Mouse (Mus musculus) heart, embryonic 16.5 days (tissue): ENCODE data around the gene Nacc1. TPM values are rescaled to one million over a fixed set of nuclear protein-coding genes. Genes with fewer than 3 reads are reported as not detected.

Source experiments
- ATAC-seq: fragments of 200-750 bp; cut with Nextera tagmentation; replicated peaks from 2 replicates; pipeline ENCODE4 v1.8.0; 2017; ENCODE audit warnings: moderate number of reproducible peaks; ENCODE audit not compliant: insufficient read depth, low FRiP score; ENCODE audit errors: extremely low read depth
- H3K27ac ChIP-seq: fragments of 300-500 bp; sonication (generic); 2 replicates; pipeline ENCODE4 v1.5.1; 2014; ENCODE audit warnings: mild to moderate bottlenecking, low read length, control low read depth, moderate library complexity
- H3K27me3 ChIP-seq: fragments of 300-500 bp; sonication (generic); 2 replicates; pipeline ENCODE4 v1.6.1; 2014; ENCODE audit warnings: low read length, mixed read lengths; ENCODE audit not compliant: control insufficient read depth, insufficient read depth
- H3K36me3 ChIP-seq: fragments of 300-500 bp; sonication (generic); 2 replicates; pipeline ENCODE4 v1.6.1; 2014; ENCODE audit not compliant: control insufficient read depth, insufficient read depth
- H3K4me1 ChIP-seq: fragments of 300-500 bp; sonication (generic); 2 replicates; pipeline ENCODE4 v1.6.1; 2014; ENCODE audit warnings: low read length, mixed read lengths; ENCODE audit not compliant: control insufficient read depth, insufficient read depth
- H3K4me2 ChIP-seq: fragments of 300-500 bp; sonication (generic); 2 replicates; pipeline ENCODE4 v1.6.1; 2014; ENCODE audit warnings: low read depth, mild to moderate bottlenecking, control low read depth, low read length
- H3K4me3 ChIP-seq: fragments of 300-500 bp; sonication (generic); 2 replicates; pipeline ENCODE4 v1.5.1; 2014; ENCODE audit warnings: mild to moderate bottlenecking, control low read depth, low read length
- H3K9ac ChIP-seq: fragments of 300-500 bp; sonication (generic); 2 replicates; pipeline ENCODE4 v1.6.1; 2014; ENCODE audit warnings: low read length, control low read depth
- H3K9me3 ChIP-seq: fragments of 300-500 bp; sonication (generic); replicated peaks from 2 replicates; pipeline ENCODE4 v1.6.1; 2016; ENCODE audit warnings: low read length; ENCODE audit not compliant: control insufficient read depth
- WGBS: fragments of 180-500 bp; shearing (Covaris S2); extraction: QIAGEN DNeasy Blood & Tissue Kit; methylation state at CpG from one replicate; pipeline ENCODE4 v1.1.7; 2014; 5-methylcytosine and 5-hydroxymethylcytosine counted together
- polyA plus RNA-seq: library from polyadenylated mRNA; unstranded; fragments of >200 nt; fragmentation: Nextera tagmentation; extraction: Ambion mirVana; gene quantifications from 2 replicates; pipeline ENCODE4 v1.2.1, GENCODE M21; 2015

Nacc1 gene
- polyA plus RNA-seq, 1 experiment from 2014 or later, result 11.7 TPM

DNA sequence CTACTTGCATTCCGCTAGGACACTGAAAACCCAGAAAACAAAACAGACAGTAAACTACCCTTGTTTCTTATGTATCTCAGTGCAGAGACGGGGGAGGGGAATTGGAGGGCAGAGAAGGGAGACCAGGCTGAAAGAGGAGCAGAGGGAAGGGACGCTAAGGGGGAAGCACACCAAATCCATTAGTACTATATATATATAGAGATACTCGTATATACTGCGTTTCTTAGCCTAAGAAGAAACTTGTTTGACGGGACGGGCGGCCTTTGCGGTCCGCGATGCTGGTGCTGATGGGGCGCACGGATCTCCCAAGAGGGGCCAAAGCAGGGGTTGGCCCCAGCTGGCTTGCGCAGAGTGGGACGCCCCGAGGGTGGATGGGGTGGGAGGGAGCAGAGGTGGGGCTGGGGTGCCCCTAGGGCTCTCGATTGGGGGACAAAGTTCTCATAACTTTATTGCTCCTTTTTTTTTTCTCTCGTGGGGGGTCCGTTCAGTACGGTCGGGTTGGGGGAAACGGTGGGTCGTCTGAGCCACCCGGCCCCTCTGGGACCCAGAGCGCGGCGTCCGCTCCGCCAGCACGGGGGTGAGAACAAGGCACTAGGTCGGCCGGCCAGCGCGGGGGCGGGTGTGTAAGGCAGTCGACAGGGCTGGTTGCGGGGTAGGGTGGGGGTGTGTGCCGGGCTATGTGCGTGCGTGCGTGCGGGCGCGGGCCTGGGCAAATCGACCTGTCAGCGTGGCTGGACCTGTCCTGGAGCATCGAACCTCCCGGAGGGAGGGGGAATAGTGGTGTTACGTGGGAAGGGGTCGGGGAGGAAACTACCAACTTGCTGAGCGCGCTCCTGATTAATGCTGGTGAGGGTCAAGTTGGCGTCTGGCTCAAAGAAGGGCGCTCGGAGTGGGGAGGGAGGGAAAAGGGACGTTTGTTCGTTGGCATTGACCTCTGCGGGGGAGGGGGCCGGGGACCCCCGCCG is 17.5 kb upstream of the Nacc1 start:
- peak overlapping the region; percentile 58 for H3K4me2 ChIP-seq
- peaks cover 43% of the 10 kb centered on the region for H3K27me3 ChIP-seq
- H3K27ac ChIP-seq, result peak overlapping the region; percentile 69
- peaks cover 40% of the 10 kb centered on the region for H3K4me1 ChIP-seq
- H3K4me3 ChIP-seq, result peak overlapping the region; percentile 48
- H3K9me3 ChIP-seq, result no peaks in the 10 kb centered on the region
- H3K9ac ChIP-seq, result peak overlapping the region; percentile 61
- 6% methylated on average over 61 of the region's 61 CpGs for WGBS
- no peak for ATAC-seq
- 0 out of 2 replicates have a peak, but pooled peaks cover 3% of the 10 kb centered on the region for H3K36me3 ChIP-seq

DNA sequence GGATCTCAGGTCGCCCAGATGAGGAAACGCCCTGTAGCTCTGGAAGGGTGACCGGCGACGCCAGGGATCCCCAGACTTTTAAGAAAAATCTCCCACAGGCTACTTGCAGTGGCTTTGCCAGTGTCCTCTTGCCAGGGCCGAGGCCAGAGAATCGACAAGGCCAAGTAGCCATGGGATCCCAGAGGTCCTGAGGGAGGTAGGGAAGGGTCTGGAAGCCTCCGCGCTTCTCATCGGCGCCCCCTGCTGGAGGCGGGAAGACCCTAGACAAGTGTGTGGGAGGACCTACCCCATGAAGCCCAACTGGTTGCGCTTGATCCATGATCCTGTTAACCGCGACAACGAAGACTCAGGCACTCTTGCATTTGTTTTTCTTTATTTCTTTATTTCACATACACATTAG is 16.7 kb upstream of the Nacc1 start:
- 7% methylated on average over 16 of the region's 16 CpGs for WGBS
- Histone ChIP-seq H3K36me3 (0 out of 2 replicates have a peak, but pooled peaks cover 3% of the 10 kb centered on the region), H3K27ac (peak overlapping the region; percentile 69), H3K27me3 (peaks cover 43% of the 10 kb centered on the region), H3K9ac (peak overlapping the region; percentile 50; the same call in 1 of the 2 replicates), H3K4me3 (peak overlapping the region; percentile 48), H3K4me2 (peak overlapping the region; percentile 58), H3K9me3 (no peaks in the 10 kb centered on the region), H3K4me1 (peaks cover 40% of the 10 kb centered on the region)
- no peak for ATAC-seq

DNA sequence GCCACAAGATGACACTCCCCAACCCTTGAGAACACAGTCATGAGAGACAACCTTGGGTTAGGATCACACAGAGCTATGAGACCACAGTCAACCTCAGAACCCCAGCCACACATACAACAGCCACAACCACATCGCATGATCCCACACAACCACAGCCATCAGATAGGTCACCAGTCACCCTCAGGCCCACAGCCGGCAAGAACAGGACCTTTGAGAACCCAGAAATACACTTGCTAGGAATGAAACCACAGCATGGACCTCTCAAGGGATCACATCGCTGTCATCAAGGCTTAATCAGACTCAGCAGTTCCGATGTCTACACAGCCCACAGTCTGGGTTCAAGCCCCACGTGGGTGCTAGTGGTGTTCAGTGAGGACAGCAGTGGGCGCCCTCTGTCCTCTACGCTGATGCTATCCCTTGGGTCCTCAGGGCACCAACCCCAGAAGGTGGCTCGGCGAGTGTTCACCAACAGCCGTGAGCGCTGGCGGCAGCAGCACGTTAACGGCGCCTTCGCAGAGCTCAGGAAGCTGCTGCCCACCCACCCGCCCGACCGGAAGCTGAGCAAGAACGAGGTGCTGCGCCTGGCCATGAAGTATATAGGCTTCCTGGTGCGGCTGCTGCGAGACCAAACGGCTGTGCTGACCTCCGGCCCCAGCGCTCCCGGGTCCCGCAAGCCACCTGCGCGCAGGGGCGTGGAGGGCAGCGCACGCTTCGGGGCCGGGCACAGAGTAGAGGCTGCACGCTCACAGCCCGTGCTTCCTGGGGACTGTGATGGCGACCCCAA is 16.0 kb upstream of the Nacc1 start:
- ATAC-seq, result no peak
- WGBS, result 15% methylated on average over 38 of the region's 38 CpGs
- Histone ChIP-seq H3K36me3 (peaks cover 5% of the 10 kb centered on the region; the same call in 1 of the 2 replicates), H3K9ac (peak overlapping the region; percentile 50; the same call in 1 of the 2 replicates), H3K4me3 (peak overlapping the region; percentile 48), H3K9me3 (no peaks in the 10 kb centered on the region), H3K27ac (peak overlapping the region; percentile 66), H3K4me1 (peaks cover 44% of the 10 kb centered on the region), H3K4me2 (peak overlapping the region; percentile 58), H3K27me3 (peaks cover 41% of the 10 kb centered on the region)

DNA sequence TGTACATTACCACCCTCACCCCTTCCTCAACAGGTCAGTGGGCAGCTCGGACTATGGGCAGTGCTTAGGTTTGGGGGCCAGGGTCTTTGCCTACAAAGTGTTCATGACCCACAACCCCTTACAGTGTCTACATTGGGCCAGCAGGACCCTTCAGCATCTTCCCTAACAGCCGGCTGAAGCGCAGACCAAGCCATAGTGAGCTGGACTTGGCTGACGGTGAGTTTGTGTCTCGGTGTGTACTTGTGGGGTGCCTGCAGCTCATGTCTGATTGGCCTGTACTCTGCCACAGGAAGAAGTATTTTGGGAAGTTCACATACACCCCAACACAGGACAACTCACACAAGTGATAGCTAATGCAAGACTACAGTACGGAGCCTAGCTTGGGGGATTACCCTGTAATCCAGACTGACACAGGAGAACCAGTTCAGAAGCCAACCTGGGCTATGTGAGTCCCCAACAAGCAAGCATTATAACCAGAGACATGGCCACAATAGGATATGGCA is 15.4 kb upstream of the Nacc1 start:
- H3K27ac ChIP-seq, result peak overlapping the region; percentile 49; the same call in 1 of the 2 replicates
- peak overlapping the region; percentile 48 for H3K4me3 ChIP-seq
- no peak for ATAC-seq
- 72% methylated on average over 6 of the region's 6 CpGs for WGBS
- peak overlapping the region; percentile 1; the same call in 1 of the 2 replicates for H3K9ac ChIP-seq
- H3K4me1 ChIP-seq, result peaks cover 45% of the 10 kb centered on the region
- peaks cover 11% of the 10 kb centered on the region for H3K36me3 ChIP-seq
- H3K9me3 ChIP-seq, result no peaks in the 10 kb centered on the region
- H3K4me2 ChIP-seq, result peak overlapping the region; percentile 58
- peaks cover 35% of the 10 kb centered on the region for H3K27me3 ChIP-seq

DNA sequence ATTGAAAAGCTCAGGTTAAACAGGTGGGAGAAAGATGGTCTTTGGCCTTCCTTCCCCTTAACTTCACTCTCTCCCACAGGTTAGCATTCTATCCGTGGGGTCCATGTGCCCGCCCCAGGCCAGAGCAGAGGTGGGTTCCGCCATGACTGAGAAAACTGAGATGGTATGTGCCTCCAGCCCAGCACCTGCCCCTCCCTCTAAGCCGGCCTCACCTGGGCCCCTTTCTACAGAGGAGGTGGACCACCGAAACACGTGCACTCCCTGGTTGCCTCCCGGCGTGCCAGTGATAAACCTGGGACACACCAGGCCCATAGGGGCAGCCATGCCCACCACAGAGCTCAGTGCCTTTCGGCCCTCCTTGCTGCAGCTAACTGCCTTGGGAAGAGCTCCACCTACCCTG is 14.9 kb upstream of the Nacc1 start:
- peak overlapping the region; percentile 48 for H3K4me3 ChIP-seq
- H3K4me2 ChIP-seq, result peak overlapping the region; percentile 58
- no peak overlapping the region; the same call in 1 of the 2 replicates for H3K27ac ChIP-seq
- no peaks in the 10 kb centered on the region for H3K9me3 ChIP-seq
- H3K9ac ChIP-seq, result peak overlapping the region; percentile 70; the same call in 1 of the 2 replicates
- ATAC-seq, result no peak
- H3K4me1 ChIP-seq, result peaks cover 42% of the 10 kb centered on the region
- WGBS, result 71% methylated on average over 9 of the region's 9 CpGs
- H3K36me3 ChIP-seq, result peaks cover 13% of the 10 kb centered on the region
- H3K27me3 ChIP-seq, result peaks cover 31% of the 10 kb centered on the region

DNA sequence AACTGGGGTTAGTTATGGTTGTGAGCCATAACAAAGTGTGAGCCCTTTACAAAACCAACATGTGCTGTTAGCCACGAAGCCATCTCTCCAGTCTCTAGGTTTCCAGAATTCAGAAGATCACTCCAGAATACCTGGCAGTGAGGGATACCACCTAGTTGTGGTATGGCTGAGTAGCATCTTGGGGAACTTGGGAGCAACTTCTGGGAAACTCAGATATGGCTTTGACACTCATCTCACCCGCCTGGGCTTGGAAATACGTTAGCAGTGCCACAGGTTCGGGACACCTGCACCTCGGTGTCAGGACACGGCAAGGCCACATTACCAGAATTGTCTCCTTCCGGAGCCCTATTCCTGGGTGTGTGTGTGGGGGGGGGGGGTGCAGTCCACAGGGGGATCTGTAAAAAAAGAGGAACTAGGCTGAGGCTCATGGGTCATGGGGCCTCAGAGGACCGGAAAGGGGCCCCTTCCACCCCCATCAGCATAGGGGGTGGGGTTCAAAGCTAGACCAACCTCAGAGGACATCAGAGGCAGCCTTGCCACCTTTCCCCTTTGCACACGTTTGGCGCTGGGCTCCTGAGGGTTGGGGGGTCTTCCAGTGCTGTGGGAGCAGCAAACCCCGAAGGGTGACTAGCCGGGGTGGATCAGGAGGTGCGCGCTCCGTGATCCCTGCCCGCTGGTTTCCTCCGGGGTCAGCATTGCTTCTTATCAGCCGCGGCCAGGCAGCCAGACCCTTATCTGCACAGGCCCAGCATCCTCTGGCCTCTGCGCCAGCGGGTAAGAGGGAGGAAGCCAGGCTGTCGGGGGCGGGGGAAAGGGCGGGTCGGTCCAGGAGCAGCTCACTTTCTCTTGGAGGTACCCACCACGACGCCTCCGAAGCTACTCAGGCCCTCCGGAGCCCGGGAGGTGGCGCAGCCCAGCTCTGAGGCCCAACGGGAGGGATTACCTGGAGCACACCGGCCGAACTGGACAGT is 13.6 kb upstream of the Nacc1 start, which contains the start of gene Lyl1:
Gene Lyl1 (plus strand): TSS at position 517 of the 971 bp plus-strand sequence.
- peak within 1 kb of the TSS; percentile 58 for H3K4me2 ChIP-seq
- H3K4me1 ChIP-seq, result peaks cover 36% of the 10 kb centered on the region
- 7% methylated on average over 34 of the region's 34 CpGs for WGBS

DNA sequence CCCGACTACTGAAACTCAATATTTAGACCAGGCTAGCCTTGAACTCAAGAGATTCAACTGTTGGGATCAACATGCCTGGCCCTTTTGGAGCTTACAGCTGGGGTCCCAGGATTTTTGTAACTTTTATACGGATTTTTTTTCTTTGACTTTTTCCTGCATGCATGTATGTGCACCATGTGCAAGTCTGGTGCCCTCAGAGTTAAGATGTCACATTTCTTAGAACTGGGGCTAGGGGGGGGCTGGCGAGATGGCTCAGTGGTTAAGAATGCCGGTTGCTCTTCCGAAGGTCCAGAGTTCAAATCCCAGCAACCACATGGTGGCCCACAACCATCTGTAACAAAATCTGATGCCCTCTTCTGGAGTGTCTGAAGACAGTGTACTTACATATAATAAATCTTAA is 12.9 kb upstream of the Nacc1 start:
- Histone ChIP-seq H3K36me3 (peaks cover 26% of the 10 kb centered on the region), H3K9ac (no peak overlapping the region), H3K9me3 (no peaks in the 10 kb centered on the region), H3K27ac (peak overlapping the region; percentile 78), H3K4me3 (no peak overlapping the region), H3K4me2 (no peak overlapping the region), H3K4me1 (peaks cover 34% of the 10 kb centered on the region), H3K27me3 (peaks cover 23% of the 10 kb centered on the region)
- no peak for ATAC-seq
- 68% methylated on average over 5 of the region's 5 CpGs for WGBS

More for the DNA sequence above, 13.6 kb upstream of the Nacc1 start, which contains the start of gene Lyl1:
- H3K27ac ChIP-seq, result peak within 1 kb of the TSS; percentile 78
- peak within 1 kb of the TSS; percentile 70 for H3K9ac ChIP-seq
- ATAC-seq, result peak; percentile 68
- H3K4me3 ChIP-seq, result peak within 1 kb of the TSS; percentile 48
- no peaks in the 10 kb centered on the region for H3K9me3 ChIP-seq
- peaks cover 20% of the 10 kb centered on the region for H3K36me3 ChIP-seq
- peaks cover 24% of the 10 kb centered on the region for H3K27me3 ChIP-seq

DNA sequence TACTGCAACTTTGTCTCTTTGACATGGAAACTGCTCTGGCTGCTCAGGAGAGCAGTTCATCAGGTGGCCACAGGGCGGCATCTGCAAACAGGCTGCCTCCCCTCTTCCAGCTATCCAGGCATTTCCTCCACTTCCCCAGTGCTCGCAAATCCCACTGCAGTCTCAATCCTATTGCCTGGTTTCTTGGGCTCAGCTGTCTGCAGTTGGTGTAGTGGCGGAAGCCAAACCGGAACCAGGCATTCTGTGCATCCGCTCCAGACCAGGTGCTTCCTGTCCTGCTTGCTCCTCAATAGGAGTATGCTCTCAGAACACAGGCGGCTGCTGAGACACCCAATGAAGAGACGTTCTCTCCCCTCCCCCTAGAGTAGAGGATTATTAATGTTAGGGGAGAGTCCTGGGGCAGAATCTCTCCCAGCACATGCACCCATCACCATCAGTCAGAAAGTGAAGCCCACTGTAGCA is 12.2 kb upstream of the Nacc1 start:
- WGBS, result 51% methylated on average over 7 of the region's 7 CpGs
- Histone ChIP-seq H3K36me3 (peaks cover 28% of the 10 kb centered on the region), H3K27ac (peak overlapping the region; percentile 78), H3K9ac (no peak overlapping the region), H3K9me3 (no peaks in the 10 kb centered on the region), H3K4me1 (peaks cover 27% of the 10 kb centered on the region), H3K4me2 (no peak overlapping the region), H3K27me3 (peaks cover 18% of the 10 kb centered on the region), H3K4me3 (no peak overlapping the region)
- peak; percentile 43 for ATAC-seq
